Mouse (Mus musculus) left cerebral cortex, adult 11 months (tissue): ENCODE measurements around the gene Gzmg.
"Not testable (repeated sequence)": the region's sequence is repeated elsewhere in the genome, so short reads cannot be mapped to it uniquely, and the experiment has no call there.

Experiments used
- DNase-seq: peaks from one replicate; pipeline ENCODE4 v3.0.0; 2022; ENCODE audit warnings: low spot score

Gzmg gene

DNA sequence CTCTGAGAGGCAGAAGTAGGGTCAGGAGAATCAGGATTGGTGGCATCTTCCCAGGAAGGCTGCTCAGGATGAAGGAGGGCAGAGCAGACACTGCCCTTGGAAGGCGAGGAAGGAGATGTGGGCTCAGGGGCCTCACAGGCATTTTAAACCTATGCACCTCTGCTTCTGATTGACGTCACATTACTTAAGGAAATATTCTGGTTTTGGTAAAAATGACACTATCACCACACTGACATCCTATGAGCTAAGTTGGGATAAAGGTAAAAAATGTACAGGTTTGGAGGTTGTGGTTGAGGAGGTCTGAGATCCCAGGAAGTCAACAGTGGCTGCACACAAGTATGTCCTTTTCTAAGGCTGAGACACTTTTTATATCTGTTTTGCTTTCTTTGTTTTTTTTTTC lies at the start of gene Gzmg:
Gene Gzmg (minus strand): TSS at position 101 of the 400 bp plus-strand sequence.
- not testable (repeated sequence) for DNase-seq

DNA sequence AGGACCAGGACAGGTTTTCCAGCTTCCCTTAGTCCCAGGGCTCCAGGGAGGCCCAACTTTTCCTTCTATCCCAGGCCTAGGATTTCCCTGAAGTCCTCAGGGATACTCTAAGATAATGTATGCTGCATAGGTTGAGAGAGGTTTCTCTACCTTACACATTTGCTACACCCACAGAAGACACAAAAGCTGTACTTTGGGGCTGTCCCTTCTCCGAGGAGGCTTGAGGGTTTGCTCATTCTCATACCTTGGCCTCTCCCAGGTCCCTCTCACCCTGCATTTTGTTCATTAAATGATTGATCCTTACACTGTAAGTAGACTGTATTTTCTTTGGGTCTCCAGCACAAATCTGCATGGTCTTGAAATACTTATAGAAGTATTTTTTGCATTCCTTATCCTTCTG lies 46.2 kb upstream of the Gzmg start:
- no peak for DNase-seq

DNA sequence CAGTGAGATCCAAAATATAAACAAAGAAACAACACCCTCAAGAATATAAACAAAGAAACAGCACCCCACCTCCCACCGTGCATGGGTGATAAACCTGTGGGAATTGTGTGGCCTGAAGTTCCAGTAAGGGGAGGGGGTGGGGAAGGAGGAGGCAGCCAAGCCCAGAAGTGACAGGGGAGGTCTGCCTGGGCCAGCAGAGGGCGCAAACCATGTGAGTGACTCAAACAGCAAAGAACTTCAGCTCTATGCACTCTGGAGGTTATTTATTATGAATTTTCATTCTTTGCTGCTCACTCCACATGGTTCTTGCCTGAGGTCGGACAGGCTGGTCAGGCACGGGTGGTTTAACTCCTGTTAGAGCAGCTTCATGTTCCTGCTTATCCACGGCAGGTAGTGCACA lies 45.6 kb upstream of the Gzmg start:
- not testable (repeated sequence) for DNase-seq

DNA sequence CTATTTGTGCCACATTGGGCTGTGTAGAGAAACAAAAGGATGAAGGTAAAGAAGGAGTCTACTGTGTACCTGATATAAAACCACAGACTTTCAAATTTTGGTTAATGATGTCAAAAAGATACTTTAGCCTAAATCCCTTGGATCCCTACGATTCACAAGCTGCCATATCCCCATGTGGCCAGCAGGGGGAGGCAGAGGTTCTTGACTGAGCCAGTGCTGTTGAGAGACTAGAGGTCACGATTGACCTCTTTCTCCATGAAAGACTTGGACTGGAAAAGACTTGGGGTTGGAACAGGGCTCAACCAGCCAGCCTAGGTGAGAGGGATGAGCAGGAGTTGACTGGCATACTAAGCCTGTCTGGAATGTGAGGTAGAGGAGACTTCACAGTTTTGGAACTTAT lies 44.6 kb upstream of the Gzmg start:
- peak; percentile 24 for DNase-seq

DNA sequence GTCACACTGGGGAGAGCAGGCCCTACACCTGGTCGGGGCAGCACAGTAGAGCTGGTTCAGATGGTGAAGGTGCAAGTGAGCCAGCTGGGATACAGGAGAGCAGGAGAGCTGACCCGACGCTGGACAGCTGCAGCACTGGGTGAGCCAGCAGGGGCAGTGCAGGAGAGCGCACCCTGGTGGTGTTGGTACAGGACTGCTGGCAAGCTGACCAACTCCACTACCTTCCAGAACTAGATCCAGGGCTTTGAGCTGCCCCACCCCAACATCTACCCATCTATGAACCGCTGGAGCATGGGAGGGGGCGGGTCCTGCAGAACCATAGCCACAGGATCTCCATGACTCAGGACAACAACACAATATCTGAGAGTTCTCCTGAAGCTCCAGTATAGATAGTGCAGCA lies 27.6 kb upstream of the Gzmg start:
- no peak for DNase-seq

DNA sequence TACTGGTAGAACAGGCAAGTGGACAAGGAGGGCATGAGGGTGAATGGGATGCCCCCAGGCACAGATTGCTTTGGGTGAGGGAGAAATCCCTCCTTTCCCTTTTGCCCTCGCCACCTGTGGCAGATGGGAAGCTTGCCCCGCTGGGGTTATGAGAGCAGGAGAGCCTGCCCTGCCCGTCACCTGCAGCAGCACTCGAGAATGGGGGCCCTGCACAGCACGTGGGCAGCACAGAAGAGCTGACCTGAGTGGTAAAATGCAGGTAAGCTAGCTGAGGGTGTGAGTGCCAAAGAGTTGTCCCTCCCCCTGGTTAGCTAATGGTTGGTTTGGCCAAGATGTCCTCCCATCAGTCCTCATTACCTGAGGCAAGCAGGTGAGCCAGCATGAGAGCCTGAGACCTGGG lies 27.1 kb upstream of the Gzmg start:
- DNase-seq: no peak

DNA sequence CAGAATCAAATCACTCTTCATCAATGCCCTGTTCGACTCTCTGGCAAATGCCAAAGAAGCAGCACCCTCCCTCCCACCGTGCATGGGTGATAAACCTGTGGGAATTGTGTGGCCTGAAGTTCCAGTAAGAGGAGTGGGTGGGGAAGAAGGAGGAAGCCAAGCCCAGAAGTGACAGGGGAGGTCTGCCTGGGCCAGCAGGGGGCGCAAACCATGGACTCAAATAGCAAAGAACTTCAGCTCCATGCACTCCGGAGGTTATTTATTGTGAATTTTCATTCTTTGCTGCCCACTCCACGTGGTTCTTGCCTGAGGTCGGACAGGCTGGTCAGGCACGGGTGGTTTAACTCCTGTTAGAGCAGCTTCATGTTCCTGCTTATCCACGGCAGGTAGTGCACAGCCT lies 18.3 kb upstream of the Gzmg start:
- DNase-seq: not testable (repeated sequence)

DNA sequence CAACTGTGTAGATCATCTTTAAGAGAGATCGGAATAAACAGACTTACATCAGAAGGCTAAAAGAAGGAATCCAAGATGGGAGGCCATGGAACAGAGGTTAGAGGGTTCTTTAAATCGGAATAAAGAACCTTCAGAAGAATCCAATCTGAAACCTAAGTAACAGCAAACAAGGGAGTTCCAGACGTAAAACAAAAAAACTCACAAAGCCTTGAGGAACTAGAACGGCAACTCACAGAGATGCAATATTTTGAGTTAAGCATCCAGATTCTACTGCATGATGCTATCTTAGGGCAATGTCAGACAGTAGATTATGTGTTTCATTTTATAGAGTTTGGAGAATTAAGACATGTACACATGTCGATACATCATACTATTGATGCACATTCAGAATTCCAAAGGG lies 15.1 kb upstream of the Gzmg start, which contains the start of gene Gzmn:
Gene Gzmn (minus strand): TSS at position 101 of the 400 bp plus-strand sequence.
- DNase-seq: no peak

DNA sequence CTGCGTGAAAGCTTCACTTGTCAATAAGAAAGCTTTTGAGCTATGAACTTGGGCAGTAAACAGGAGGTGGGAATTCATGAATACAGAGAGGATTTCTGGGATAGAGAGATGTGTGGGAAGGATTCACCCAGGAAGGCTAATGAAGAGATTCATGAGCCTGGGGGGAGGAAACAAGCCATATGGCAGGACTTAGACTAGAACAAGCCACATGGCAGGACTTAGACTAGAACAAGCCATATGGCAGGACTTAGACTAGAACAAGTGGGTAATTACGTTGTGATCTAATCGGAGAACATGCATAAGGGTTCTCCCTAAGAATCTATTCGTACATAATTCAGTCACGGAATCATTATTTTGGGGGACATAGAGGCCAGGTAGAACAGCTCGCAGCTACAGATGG lies 14.0 kb upstream of the Gzmg start:
- no peak for DNase-seq

DNA sequence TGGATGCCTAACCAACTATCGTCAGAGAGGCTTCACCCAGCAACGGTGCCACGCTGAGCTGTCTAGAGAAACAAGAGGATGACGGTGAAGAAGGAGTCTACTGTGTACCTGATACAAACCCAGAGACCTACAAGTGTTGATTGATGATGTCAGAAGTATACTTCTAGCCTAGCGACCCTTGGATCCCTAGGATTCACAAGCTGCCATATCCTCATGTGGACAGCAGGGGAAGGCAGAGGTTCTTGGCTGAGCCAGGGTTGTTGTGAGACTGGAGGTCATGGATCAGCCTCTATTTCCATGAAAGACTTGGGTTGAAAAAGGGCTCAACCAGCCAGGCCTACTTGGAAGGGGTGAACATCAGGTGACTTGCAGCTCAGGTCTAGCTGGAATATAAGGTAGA lies 13.4 kb upstream of the Gzmg start:
- no peak for DNase-seq

DNA sequence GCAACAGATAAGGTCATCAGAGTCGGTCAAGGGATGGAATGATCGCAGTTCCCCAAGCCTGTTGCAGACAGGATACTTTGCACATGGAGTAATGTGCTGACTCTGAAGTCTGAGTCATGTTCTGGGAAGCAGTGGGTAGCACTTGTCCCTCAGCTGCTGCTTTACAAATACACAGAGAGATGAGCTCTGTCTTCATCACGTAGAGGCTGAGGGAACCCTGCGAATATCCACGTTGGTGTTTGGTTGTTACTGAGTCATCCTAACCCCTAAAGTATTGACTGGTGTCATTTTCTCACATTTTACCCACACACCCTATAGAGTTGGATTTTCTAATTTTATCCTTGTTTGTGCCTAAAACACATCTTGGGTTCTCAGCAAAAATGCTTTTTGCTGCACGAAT lies 8.6 kb upstream of the Gzmg start:
- DNase-seq: peak; percentile 14

DNA sequence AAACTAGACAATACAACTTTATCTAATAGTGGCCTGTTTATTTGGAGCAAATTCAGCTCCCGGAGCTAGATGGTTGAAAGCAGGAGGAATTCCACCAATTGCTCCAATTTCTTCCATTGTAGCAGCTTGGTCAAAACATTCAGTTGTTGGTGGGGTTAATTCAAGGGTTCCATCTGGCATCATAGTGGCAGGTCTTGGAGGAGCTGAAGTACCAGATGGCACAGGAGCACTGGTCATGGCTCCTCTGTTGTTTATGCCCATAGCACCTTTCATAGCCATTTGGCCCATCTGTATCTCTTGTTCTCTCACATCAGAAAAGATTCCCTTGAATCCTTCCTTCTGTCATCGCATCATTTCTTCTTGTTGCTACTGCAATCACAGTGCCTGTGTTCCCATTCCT lies 2.7 kb upstream of the Gzmg start:
- DNase-seq: no peak

DNA sequence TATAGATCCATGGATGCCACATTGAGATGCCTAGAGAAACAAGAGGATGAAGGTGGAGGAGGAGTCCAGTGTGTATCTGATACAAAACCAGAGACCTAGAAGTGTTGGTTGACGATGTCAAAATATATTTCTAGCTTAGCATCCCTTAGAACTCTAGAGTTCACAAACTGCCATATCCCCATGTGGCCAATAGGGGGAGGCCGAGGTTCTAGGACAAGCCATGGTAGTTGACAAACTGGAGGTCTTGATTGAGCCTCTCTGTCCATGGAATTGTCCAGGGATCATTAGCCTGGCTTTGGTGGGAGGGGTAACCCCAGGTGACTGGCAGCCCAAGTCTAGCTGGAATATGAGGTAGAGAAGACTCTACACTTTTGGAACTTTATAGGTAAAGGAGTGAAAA lies 4.0 kb downstream of the Gzmg start:
- no peak for DNase-seq

DNA sequence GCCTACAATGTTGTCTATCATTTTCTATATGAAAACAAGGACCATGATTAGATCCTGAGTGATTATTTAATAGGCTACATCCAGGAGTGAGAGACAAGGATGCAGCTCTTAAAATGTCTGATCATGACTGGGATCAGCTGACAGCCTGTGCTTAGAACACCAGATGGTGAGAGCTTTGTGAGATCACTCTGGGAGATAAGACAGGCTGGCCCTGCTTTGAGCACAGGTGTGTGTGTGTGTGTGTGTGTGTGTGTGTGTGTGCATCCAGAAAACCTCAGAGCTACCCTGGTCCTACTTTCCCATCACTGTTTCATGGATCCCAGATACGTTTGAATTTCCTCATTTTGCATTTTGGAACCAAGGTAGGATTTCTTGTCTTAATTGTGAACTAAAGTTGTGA lies 25.7 kb downstream of the Gzmg start:
- not testable (repeated sequence) for DNase-seq

DNA sequence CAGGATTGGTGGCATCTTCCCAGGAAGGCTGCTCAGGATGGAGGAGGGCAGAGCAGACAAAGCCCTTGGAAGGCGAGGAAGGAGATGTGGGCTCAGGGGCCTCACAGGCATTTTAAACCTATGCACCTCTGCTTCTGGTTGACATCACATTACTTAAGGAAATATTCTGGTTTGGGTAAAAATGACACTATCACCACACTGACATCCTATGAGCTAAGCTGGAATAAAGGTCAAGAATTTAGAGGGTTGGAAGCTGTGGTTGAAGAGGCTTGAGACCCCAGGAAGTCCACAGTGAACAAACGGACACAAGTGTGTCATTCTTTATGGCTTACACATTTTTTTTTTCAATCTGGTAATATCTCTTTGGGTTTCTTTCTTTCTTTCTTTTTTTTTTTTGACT lies 26.9 kb downstream of the Gzmg start, which contains the start of gene Gzmd:
Gene Gzmd (minus strand): TSS at position 101 of the 400 bp plus-strand sequence.
- not testable (repeated sequence) for DNase-seq

DNA sequence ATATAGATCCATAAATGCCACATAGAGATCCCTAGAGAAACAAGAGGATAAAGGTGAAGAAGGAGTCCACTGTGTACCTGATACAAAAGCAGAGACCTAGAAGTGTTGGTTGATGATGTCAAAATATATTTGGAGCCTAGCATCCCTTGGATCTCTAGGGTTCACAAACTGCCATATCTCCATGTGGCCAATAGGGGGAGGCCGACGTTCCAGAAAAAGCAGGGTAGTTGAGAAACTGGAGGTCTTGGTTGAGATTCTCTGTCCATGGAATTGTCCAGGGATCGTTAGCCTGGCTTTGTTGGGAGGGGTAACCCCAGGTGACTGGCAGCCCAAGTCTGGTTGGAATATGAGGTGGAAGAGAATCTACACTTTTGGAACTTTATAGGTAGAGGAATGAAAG lies 31.0 kb downstream of the Gzmg start:
- no peak for DNase-seq

DNA sequence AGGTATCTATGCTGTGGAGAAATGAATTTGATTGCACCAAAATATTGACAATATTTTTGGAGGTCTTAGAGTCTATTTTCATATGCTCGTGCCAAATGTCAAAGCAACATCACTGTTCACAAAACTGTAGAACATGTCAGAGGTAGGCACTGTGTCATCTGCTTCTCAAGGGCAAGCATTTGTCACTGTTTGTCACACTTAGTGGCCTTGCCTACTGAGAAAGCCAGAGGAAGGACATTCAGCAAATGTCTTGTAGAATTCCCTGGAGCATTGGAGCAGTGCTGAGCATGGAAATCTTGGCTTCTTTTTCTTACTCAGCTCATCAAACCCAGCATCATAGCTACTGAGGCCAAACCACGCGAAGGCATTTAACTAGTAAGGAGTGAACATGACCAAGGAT lies 35.9 kb downstream of the Gzmg start:
- no peak for DNase-seq

DNA sequence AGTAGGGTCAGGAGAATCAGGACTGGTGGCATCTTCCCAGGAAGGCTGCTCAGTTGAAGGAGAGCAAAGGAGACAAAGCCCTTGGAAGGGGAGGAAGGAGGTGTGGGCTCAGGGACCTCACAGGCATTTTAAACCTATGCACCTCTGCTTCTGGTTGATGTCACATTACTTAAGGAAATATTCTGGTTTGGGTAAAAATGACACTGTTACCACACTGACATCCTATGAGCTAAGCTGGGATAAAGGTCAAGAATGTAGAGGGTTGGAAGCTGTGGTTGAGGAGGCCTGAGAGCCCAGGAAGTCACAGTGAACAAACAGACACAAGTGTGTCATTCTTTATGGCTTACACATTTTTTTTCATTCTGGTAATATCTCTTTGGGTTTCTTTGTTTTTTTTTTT lies 38.9 kb downstream of the Gzmg start, which contains the start of gene Gzme:
Gene Gzme (minus strand): TSS at position 101 of the 400 bp plus-strand sequence.
- no peak for DNase-seq

DNA sequence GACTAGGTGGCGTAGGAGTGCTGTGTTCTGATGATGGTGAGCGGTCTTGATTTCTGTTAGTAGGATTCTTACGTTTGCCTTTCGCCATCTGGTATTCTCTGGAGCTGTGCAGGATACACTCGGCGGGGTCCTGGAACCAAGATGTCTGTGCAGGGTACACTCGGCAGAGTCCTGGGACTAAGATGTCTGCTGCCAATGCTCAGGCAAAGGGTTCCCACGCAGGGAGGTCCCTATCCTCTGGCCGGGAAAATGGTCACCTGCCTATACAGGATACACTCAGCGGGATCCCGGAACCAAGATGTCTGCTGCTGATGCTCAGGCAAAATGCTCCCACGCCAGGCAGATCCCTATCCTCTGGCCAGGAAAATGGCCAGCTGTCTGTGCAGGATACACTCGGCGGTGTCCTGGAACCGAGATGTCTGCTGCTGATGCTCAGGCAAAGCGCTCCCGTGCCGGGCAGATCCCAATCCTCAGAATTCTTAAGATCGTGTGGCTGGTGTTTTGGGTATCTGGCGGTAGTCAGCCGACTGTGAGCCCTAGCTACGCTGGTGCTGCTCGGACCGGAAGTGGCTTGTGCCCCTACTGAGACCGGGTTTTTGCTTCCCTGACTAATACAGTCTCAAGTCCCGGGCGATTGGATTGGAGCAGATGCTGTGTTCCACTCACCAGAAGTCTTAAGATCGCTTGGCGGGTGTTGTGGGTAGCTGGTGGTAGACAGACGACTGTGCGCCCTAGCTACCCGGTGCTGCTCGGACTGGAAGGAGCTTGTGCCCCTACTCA lies 43.7 kb downstream of the Gzmg start:
- DNase-seq: not testable (repeated sequence)
